In the genomic region with DNA sequence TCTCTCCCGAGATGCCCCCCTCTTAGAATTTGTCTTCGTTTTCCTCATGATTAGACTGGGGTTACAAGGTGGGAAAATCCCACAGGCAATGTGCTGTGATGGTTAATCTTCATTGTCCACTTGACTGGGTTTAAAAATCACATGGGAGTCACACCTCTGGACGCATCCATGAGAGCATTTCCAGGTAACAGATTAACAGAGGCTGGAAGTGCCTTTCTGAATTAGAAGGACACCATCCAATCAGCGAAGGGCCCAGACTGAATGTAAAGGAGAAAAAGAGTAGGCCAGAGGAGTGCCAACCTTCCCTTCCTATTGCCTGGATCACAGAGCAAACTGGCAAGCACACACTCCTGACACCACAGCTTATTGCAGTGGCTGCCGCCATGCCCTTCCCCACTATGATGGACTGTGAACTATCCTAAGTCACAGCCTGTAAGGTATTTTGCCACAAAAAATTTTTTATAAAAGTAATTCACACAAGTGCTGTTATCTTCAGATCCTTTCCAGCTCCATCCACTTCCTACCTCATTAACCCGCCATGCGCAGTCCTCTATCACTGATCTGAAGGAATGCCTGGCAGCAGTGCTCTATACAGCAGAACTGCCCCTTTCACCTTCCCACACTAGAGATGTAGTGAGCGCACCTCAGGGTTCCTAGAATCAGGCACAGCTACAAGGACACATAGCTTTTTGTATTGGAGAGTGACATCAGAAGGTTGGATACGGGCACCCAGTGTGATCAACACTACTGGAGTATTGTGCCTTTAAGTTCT, we compare ENCODE assay signal across 28 mouse cellular contexts.
A peak's percentile ranks its signal among the peaks of the same experiment; 100 is the strongest.
DNase-seq lines count a peak whose midpoint lies in the region; ATAC-seq and TF ChIP-seq lines count a peak whose summit lies in the region.
"Had no signal": no experiment of that assay in that cellular context is flagged by ENCODE, and none has a peak within 500 bp of the region (broad histone marks: within the 10 kb centered on the region; RNA-seq: fewer than 3 reads in every experiment).

No protein-coding gene starts in this region.

- peaks cover 11% of the 10 kb centered on the region for H3K4me1 ChIP-seq in neural tube, embryonic 14.5 days (ENCODE audit: control insufficient read depth, insufficient read depth, low read length)
- H3K4me1 ChIP-seq in midbrain, embryonic 16.5 days (ENCODE audit: control insufficient read depth, insufficient read depth, low read length): peaks cover 19% of the 10 kb centered on the region
- H3K4me1 ChIP-seq in forebrain, postnatal 0 days (ENCODE audit: insufficient read depth): no peaks in the 10 kb centered on the region; the same call in 1 of the 2 replicates
- H3K4me1 ChIP-seq: forebrain, embryonic 13.5 days; heart, embryonic 12.5 days; limb, embryonic 13.5 days; liver, embryonic 13.5 days; lung, embryonic 15.5 days; megakaryocyte, embryonic 14.5 days; stomach, embryonic 15.5 days had no signal

- no peak overlapping the region for H3K4me2 ChIP-seq in neural tube, embryonic 14.5 days (ENCODE audit: low read depth, low read length)
- H3K4me2 ChIP-seq in midbrain, embryonic 16.5 days (ENCODE audit: low read length): no peak overlapping the region
- no peak overlapping the region for H3K4me2 ChIP-seq in forebrain, postnatal 0 days (ENCODE audit: low read depth)
- H3K4me2 ChIP-seq: embryonic facial prominence, embryonic 13.5 days; forebrain, embryonic 13.5 days; heart, embryonic 12.5 days; limb, embryonic 13.5 days; liver, embryonic 13.5 days; lung, embryonic 15.5 days; neural tube, embryonic 12.5 days; stomach, embryonic 15.5 days had no signal

- no peak overlapping the region for H3K9ac ChIP-seq in neural tube, embryonic 14.5 days (replicated peaks; ENCODE audit: low read depth, low read length)
- H3K9ac ChIP-seq in midbrain, embryonic 16.5 days (ENCODE audit: low read depth, low read length): no peak overlapping the region
- H3K9ac ChIP-seq in forebrain, postnatal 0 days: no peak overlapping the region
- H3K9ac ChIP-seq: embryonic facial prominence, embryonic 13.5 days; forebrain, embryonic 13.5 days; heart, embryonic 12.5 days; limb, embryonic 13.5 days; liver, embryonic 13.5 days; lung, embryonic 15.5 days; neural tube, embryonic 12.5 days; stomach, embryonic 15.5 days had no signal

- no peaks in the 10 kb centered on the region for H3K9me3 ChIP-seq in neural tube, embryonic 14.5 days (ENCODE audit: control insufficient read depth, low read length)
- no peaks in the 10 kb centered on the region for H3K9me3 ChIP-seq in midbrain, embryonic 16.5 days (replicated peaks; ENCODE audit: control insufficient read depth, low read length, poor library complexity, severe bottlenecking)
- no peaks in the 10 kb centered on the region for H3K9me3 ChIP-seq in forebrain, postnatal 0 days (ENCODE audit: low read length)
- H3K9me3 ChIP-seq: embryonic facial prominence, embryonic 13.5 days; forebrain, embryonic 13.5 days; heart, embryonic 12.5 days; limb, embryonic 13.5 days; liver, embryonic 13.5 days; lung, embryonic 15.5 days; megakaryocyte, embryonic 14.5 days; neural tube, embryonic 12.5 days; stomach, embryonic 15.5 days had no signal

- H3K4me3 ChIP-seq in neural tube, embryonic 14.5 days (ENCODE audit: low read depth, low read length): no peak overlapping the region
- no peak overlapping the region for H3K4me3 ChIP-seq in midbrain, embryonic 16.5 days (ENCODE audit: low read depth, low read length)
- no peak overlapping the region for H3K4me3 ChIP-seq in forebrain, postnatal 0 days (ENCODE audit: low read depth, low read length)
- H3K4me3 ChIP-seq: embryonic facial prominence, embryonic 13.5 days; erythroblast, embryonic 14.5 days; forebrain, embryonic 13.5 days; heart, embryonic 12.5 days; limb, embryonic 13.5 days; liver, embryonic 13.5 days; lung, embryonic 15.5 days; megakaryocyte, embryonic 14.5 days; neural tube, embryonic 12.5 days; stomach, embryonic 15.5 days had no signal

- ATAC-seq in neural tube, embryonic 14.5 days (ENCODE audit: low read depth): peak; percentile 17; the same call in 1 of the 2 replicates
- peak; percentile 21; the same call in 1 of the 2 replicates for ATAC-seq in midbrain, embryonic 16.5 days
- ATAC-seq in forebrain, postnatal 0 days: no peak
- ATAC-seq: activated CD4-positive, CD25-positive, alpha-beta regulatory T cell, adult 4 months; forebrain, embryonic 13.5 days had no signal

- TF ChIP-seq CTCF in forebrain, postnatal 0 days (IDR thresholded peaks at IDR 0.05; ENCODE audit: low read depth): no peak

- 71% methylated on average over 9 of the region's 9 CpGs for WGBS in neural tube, embryonic 14.5 days
- 76% methylated on average over 9 of the region's 9 CpGs for WGBS in midbrain, embryonic 16.5 days
- 87% methylated on average over 9 of the region's 9 CpGs for WGBS in forebrain, postnatal 0 days

- H3K27ac ChIP-seq in neural tube, embryonic 14.5 days (ENCODE audit: low read depth, low read length): no peak overlapping the region
- peak overlapping the region; percentile 28; the same call in 1 of the 2 replicates for H3K27ac ChIP-seq in midbrain, embryonic 16.5 days (ENCODE audit: low read length)
- H3K27ac ChIP-seq in forebrain, postnatal 0 days (ENCODE audit: low read depth, low read length): no peak overlapping the region
- H3K27ac ChIP-seq: embryonic facial prominence, embryonic 13.5 days; forebrain, embryonic 13.5 days; limb, embryonic 13.5 days; liver, embryonic 13.5 days; lung, embryonic 15.5 days; neural tube, embryonic 12.5 days; stomach, embryonic 15.5 days had no signal

- DNase-seq in heart, adult 11 months: peak; percentile 55
- DNase-seq in heart, adult 9 months (ENCODE audit: low spot score in 2 of 2): no peak
- peak; percentile 25 for DNase-seq in kidney, adult 9 months
- no peak for DNase-seq in kidney, adult 11 months
- no peak for DNase-seq in neural tube, embryonic 10.5 days (ENCODE audit: extremely low spot score, low spot score)
- DNase-seq in forebrain, postnatal 0 days: no peak
- DNase-seq: adrenal gland, postnatal 14 days; cerebellum, adult 2 months; cerebellum, postnatal 36 days; embryo, embryonic 11 days; gastrocnemius, postnatal 10 days; heart, postnatal 10 days; liver, embryonic 13.5 days; lung, postnatal 36 days; right cerebral cortex, adult 18-20 months; thymus, postnatal 25 days had no signal

- no peaks in the 10 kb centered on the region for H3K27me3 ChIP-seq in neural tube, embryonic 14.5 days (ENCODE audit: control insufficient read depth, insufficient read depth, low read length)
- no peaks in the 10 kb centered on the region for H3K27me3 ChIP-seq in midbrain, embryonic 16.5 days (ENCODE audit: control insufficient read depth, insufficient read depth, low read depth, low read length)
- no peaks in the 10 kb centered on the region for H3K27me3 ChIP-seq in forebrain, postnatal 0 days (ENCODE audit: insufficient read depth, low read length)
- H3K27me3 ChIP-seq: embryonic facial prominence, embryonic 13.5 days; forebrain, embryonic 13.5 days; heart, embryonic 12.5 days; limb, embryonic 13.5 days; liver, embryonic 13.5 days; lung, embryonic 15.5 days; megakaryocyte, embryonic 14.5 days; neural tube, embryonic 12.5 days; stomach, embryonic 15.5 days had no signal

- H3K36me3 ChIP-seq in neural tube, embryonic 14.5 days (ENCODE audit: control insufficient read depth, insufficient read depth, low read length): 0 out of 2 replicates have a peak, but pooled peaks cover 2% of the 10 kb centered on the region
- no peaks in the 10 kb centered on the region for H3K36me3 ChIP-seq in midbrain, embryonic 16.5 days (ENCODE audit: control insufficient read depth, insufficient read depth, low read length)
- no peaks in the 10 kb centered on the region; the same call in 1 of the 2 replicates for H3K36me3 ChIP-seq in forebrain, postnatal 0 days (ENCODE audit: insufficient read depth)
- H3K36me3 ChIP-seq: heart, embryonic 12.5 days; limb, embryonic 13.5 days; liver, embryonic 13.5 days; lung, embryonic 15.5 days; stomach, embryonic 15.5 days had no signal

Comparison
In these comparisons a context has a peak if more than half of its experiments do, and no peak if none do; other contexts are left out.
1. DNase-seq: peak in heart, adult 11 months (single experiment) and kidney, adult 9 months (single experiment); none in heart, adult 9 months (0 of 2), kidney, adult 11 months (single experiment), neural tube, embryonic 10.5 days (single experiment) and forebrain, postnatal 0 days (single experiment).